ENCODE assay signal across 11 mouse cellular contexts in the genomic region with DNA sequence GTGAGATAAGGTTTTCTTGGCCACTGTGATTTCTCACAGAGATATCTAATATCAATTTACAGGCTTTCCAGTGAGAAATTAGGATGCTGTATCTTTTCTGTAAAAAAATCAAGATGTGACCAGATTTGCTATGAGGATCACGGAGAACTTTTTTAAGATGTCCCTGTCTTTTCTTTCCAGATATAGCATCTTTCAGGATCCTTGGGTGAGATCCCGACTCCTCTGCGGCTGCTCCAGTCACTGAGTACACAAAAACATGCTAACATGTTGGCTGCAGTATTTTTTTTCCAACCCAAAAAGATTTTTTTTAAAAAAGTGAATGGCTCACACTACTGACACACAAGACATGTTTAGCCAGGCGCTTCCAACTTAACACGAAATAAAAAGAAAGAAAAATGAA. TPM values are rescaled to one million over a fixed set of nuclear protein-coding genes. Genes with fewer than 3 reads are reported as not detected.
DNase-seq lines count a peak whose midpoint lies in the region; ATAC-seq and TF ChIP-seq lines count a peak whose summit lies in the region.
"Had no signal": no experiment of that assay in that cellular context is flagged by ENCODE, and none has a peak within 500 bp of the region (broad histone marks: within the 10 kb centered on the region; RNA-seq: fewer than 3 reads in every experiment).

No protein-coding gene starts in this region.

- no peaks in the 10 kb centered on the region for H3K36me3 ChIP-seq in forebrain, embryonic 11.5 days (ENCODE audit: control insufficient read depth, insufficient read depth, low read length)
- H3K36me3 ChIP-seq in hindbrain, postnatal 0 days (ENCODE audit: insufficient read depth, low read length) = no peaks in the 10 kb centered on the region
- no peaks in the 10 kb centered on the region for H3K36me3 ChIP-seq in stomach, embryonic 15.5 days
- H3K36me3 ChIP-seq: liver, embryonic 12.5 days had no signal

- peak overlapping the region; percentile 73 for H3K9ac ChIP-seq in forebrain, embryonic 11.5 days (ENCODE audit: low read length)
- H3K9ac ChIP-seq in hindbrain, postnatal 0 days (replicated peaks; ENCODE audit: low read length) = peak overlapping the region; percentile 57
- H3K9ac ChIP-seq in stomach, embryonic 15.5 days = no peak overlapping the region
- H3K9ac ChIP-seq: liver, embryonic 12.5 days had no signal

- DNase-seq in layer of hippocampus, adult 9-11 months = peak; percentile 2
- no peak for DNase-seq in layer of hippocampus, adult 8-10 months (ENCODE audit: low spot score in 2 of 2)
- DNase-seq in forebrain, embryonic 11.5 days (ENCODE audit: low spot score) = no peak
- DNase-seq in hindbrain, postnatal 0 days (ENCODE audit: low spot score) = no peak
- DNase-seq in MN1 (ENCODE audit: low spot score) = no peak
- no peak for DNase-seq in natural killer cell, adult 2 months (ENCODE audit: low spot score in 2 of 2)
- DNase-seq: gastrocnemius, postnatal 25 days; layer of hippocampus, postnatal 36 days had no signal

- peaks cover 4% of the 10 kb centered on the region; the same call in 1 of the 2 replicates for H3K4me1 ChIP-seq in forebrain, embryonic 11.5 days (replicated peaks; ENCODE audit: control insufficient read depth, insufficient read depth, low read length)
- H3K4me1 ChIP-seq in hindbrain, postnatal 0 days (ENCODE audit: insufficient read depth, low read length) = no peaks in the 10 kb centered on the region
- H3K4me1 ChIP-seq in stomach, embryonic 15.5 days = peaks cover 9% of the 10 kb centered on the region; the same call in 1 of the 2 replicates
- H3K4me1 ChIP-seq: liver, embryonic 12.5 days had no signal

- H3K9me3 ChIP-seq in forebrain, embryonic 11.5 days (ENCODE audit: control insufficient read depth, low read length) = no peaks in the 10 kb centered on the region
- no peaks in the 10 kb centered on the region for H3K9me3 ChIP-seq in hindbrain, postnatal 0 days (ENCODE audit: low read length)
- no peaks in the 10 kb centered on the region for H3K9me3 ChIP-seq in stomach, embryonic 15.5 days
- H3K9me3 ChIP-seq: liver, embryonic 12.5 days had no signal

- H3K4me2 ChIP-seq in forebrain, embryonic 11.5 days (ENCODE audit: low read depth, low read length, severe bottlenecking) = peak overlapping the region; percentile 60
- H3K4me2 ChIP-seq in hindbrain, postnatal 0 days (ENCODE audit: low read depth, low read length) = peak overlapping the region; percentile 65
- H3K4me2 ChIP-seq in stomach, embryonic 15.5 days = peak overlapping the region; percentile 49; the same call in 1 of the 2 replicates

- TF ChIP-seq CTCF in hindbrain, postnatal 0 days (IDR thresholded peaks at IDR 0.05; ENCODE audit: low read depth) = no peak

- peak overlapping the region; percentile 34 for H3K4me3 ChIP-seq in forebrain, embryonic 11.5 days (ENCODE audit: low read depth, low read length)
- peak overlapping the region; percentile 42 for H3K4me3 ChIP-seq in hindbrain, postnatal 0 days (ENCODE audit: low read length)
- H3K4me3 ChIP-seq in stomach, embryonic 15.5 days (replicated peaks) = no peak overlapping the region

- peak overlapping the region; percentile 93 for H3K27ac ChIP-seq in forebrain, embryonic 11.5 days (ENCODE audit: low read depth, low read length)
- H3K27ac ChIP-seq in hindbrain, postnatal 0 days = peak overlapping the region; percentile 82; the same call in 1 of the 2 replicates
- no peak overlapping the region for H3K27ac ChIP-seq in stomach, embryonic 15.5 days
- H3K27ac ChIP-seq: liver, embryonic 12.5 days had no signal

- 4% methylated on average over 5 of the region's 5 CpGs for WGBS in forebrain, embryonic 11.5 days
- WGBS in hindbrain, postnatal 0 days = 29% methylated on average over 5 of the region's 5 CpGs
- 24% methylated on average over 5 of the region's 5 CpGs for WGBS in stomach, embryonic 15.5 days

- peaks cover 37% of the 10 kb centered on the region for H3K27me3 ChIP-seq in forebrain, embryonic 11.5 days (ENCODE audit: control insufficient read depth, insufficient read depth, low read length)
- H3K27me3 ChIP-seq in hindbrain, postnatal 0 days (ENCODE audit: insufficient read depth, low read length) = peaks cover 18% of the 10 kb centered on the region; the same call in 1 of the 2 replicates
- H3K27me3 ChIP-seq in stomach, embryonic 15.5 days (replicated peaks) = peaks cover 35% of the 10 kb centered on the region

- no peak for ATAC-seq in forebrain, embryonic 11.5 days (replicated peaks; ENCODE audit: low FRiP score)
- no peak for ATAC-seq in hindbrain, postnatal 0 days
- no peak for ATAC-seq in stomach, embryonic 15.5 days (ENCODE audit: insufficient read depth, low FRiP score, low read depth)
- ATAC-seq: liver, embryonic 12.5 days had no signal

RNA-seq across cellular contexts. Expression of a gene that starts 20.8 kb away (rescaled TPM):
- 10 to 100 TPM; 75.7 to 85.1 (median 81.4) TPM for total RNA-seq in layer of hippocampus, adult 8-10 months (2022)
- 110 and 122 TPM in 2 replicates for polyA plus RNA-seq in forebrain, embryonic 11.5 days (2014; fragmentation: Nextera tagmentation; extraction: Ambion mirVana)
- 220 and 254 TPM in 2 replicates for total RNA-seq in hindbrain, postnatal 0 days (2014; rRNA removed)
- 49.8 and 51.2 TPM in 2 replicates for polyA plus RNA-seq in hindbrain, postnatal 0 days (2015; fragmentation: Nextera tagmentation; extraction: Ambion mirVana)
- 11.6 and 11.7 TPM in 2 replicates for polyA plus RNA-seq in stomach, embryonic 15.5 days (2015; fragmentation: Nextera tagmentation; extraction: Ambion mirVana)
- total RNA-seq: megakaryocyte-erythroid progenitor cell, adult 5-6 weeks had no signal
